Mouse (Mus musculus): ENCODE results near the gene Ereg. TPM values are rescaled to one million over a fixed set of nuclear protein-coding genes. Genes with fewer than 3 reads are reported as not detected.

Ereg gene
- not detected in 2 replicates for polyA plus RNA-seq (2014; fragmentation: Nextera tagmentation; extraction: Ambion mirVana)

DNA sequence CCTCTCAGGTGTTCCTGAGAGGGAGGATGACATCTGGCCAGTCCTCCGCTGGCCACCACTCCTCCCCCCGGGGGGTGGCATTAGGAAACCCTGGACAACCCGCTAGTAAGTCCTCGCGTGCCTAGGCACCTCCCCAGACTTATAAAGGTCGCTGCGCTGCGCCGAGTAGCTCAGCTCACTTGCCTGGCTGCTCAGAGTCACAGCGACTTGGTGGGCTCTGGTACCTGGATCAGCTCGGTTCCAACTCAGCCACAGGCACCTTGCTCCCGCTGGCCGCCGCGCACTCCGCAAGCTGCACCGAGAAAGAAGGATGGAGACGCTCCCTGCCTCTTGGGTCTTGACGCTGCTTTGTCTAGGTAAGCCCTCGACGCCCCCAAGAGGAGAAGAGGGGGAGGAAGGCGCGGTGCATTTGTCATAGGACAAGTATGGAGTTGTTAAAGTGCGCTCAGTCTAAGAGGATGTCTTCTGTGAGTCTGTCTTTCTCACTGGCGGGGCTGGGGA lies at the start of gene Ereg:
Gene Ereg (plus strand): TSS at position 173 of the 501 bp plus-strand sequence.
- Histone ChIP-seq H3K4me1 (ENCODE audit: control insufficient read depth, insufficient read depth, low read length) (no peaks in the 10 kb centered on the region), H3K4me2 (ENCODE audit: low read depth) (peak within 1 kb of the TSS; percentile 47), H3K27me3 (ENCODE audit: control insufficient read depth, insufficient read depth, low read length) (peaks cover 2% of the 10 kb centered on the region; the same call in 1 of the 2 replicates), H3K9me3 (ENCODE audit: control insufficient read depth, low read length) (no peaks in the 10 kb centered on the region), H3K27ac (ENCODE audit: low read depth, low read length) (no peak within 1 kb of the TSS), H3K4me3 (ENCODE audit: low read depth, low read length) (peak within 1 kb of the TSS; percentile 23; the same call in 1 of the 2 replicates), H3K9ac (ENCODE audit: low read length) (no peak within 1 kb of the TSS), H3K36me3 (ENCODE audit: control insufficient read depth, insufficient read depth, low read length) (no peaks in the 10 kb centered on the region)
- DNase-seq (ENCODE audit: low spot score): peak; percentile 40
- ATAC-seq (ENCODE audit: insufficient read depth, low FRiP score, low TSS enrichment): peak; percentile 60; the same call in 1 of the 2 replicates
- 2% methylated on average over 25 of the region's 25 CpGs for WGBS

DNA sequence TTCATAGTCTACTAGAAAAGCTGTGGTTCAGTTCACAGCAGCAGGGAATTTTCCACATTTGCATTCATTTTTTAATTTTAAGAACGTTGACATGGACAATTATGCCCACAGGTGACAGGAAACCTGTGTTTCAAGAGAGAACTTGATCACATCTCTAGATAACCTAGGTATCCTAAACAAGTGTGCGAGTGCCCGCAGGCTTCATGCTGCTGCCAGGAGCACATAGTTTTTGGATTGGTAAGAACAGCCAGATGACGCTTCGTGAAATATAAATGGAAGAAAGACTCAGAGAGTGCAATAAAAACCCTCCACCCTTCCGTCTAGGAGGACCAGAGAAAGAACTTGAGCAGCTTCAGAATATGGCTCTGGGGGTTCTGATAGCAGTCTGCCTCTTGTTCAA lies 47.3 kb upstream of the Ereg start, which contains the start of gene Epgn:
Gene Epgn (plus strand): TSS at position 301 of the 400 bp plus-strand sequence.
- Histone ChIP-seq H3K4me2 (ENCODE audit: low read depth) (no peak within 1 kb of the TSS), H3K9ac (ENCODE audit: low read length) (no peak within 1 kb of the TSS), H3K36me3 (ENCODE audit: control insufficient read depth, insufficient read depth, low read length) (no peaks in the 10 kb centered on the region), H3K4me1 (ENCODE audit: control insufficient read depth, insufficient read depth, low read length) (no peaks in the 10 kb centered on the region), H3K27ac (ENCODE audit: low read depth, low read length) (no peak within 1 kb of the TSS), H3K9me3 (ENCODE audit: control insufficient read depth, low read length) (no peaks in the 10 kb centered on the region), H3K27me3 (ENCODE audit: control insufficient read depth, insufficient read depth, low read length) (no peaks in the 10 kb centered on the region), H3K4me3 (ENCODE audit: low read depth, low read length) (no peak within 1 kb of the TSS)
- ATAC-seq (ENCODE audit: insufficient read depth, low FRiP score, low TSS enrichment): no peak
- DNase-seq (ENCODE audit: low spot score): no peak
- 86% methylated on average over 6 of the region's 6 CpGs for WGBS

DNA sequence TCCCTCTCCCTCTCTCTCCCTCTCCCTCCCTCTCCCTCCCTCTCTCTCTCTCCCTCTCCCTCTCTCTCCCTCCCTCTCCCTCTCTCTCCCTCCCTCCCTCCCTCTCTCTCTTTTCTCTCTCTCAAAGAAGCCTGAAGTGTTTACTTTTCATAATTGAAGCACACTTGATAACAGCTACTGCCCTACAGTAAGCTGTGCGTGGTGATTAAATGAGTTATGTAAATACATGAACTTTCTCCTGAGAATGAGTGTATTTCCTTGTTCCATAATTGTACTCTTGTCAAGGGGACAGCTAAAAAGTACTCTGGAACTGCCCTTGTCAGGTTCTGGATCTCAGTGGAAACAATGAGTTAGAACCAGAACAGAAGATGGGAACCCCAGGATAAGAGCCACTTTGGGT lies 46.6 kb upstream of the Ereg start:
- H3K27ac ChIP-seq (ENCODE audit: low read depth, low read length): no peak overlapping the region
- no peaks in the 10 kb centered on the region for H3K9me3 ChIP-seq (ENCODE audit: control insufficient read depth, low read length)
- H3K4me3 ChIP-seq (ENCODE audit: low read depth, low read length): no peak overlapping the region
- DNase-seq (ENCODE audit: low spot score) (no peak), ATAC-seq (ENCODE audit: insufficient read depth, low FRiP score, low TSS enrichment) (no peak)
- H3K9ac ChIP-seq (ENCODE audit: low read length): no peak overlapping the region
- no peaks in the 10 kb centered on the region for H3K27me3 ChIP-seq (ENCODE audit: control insufficient read depth, insufficient read depth, low read length)
- WGBS: 75% methylated on average over 1 of the region's 1 CpGs
- H3K36me3 ChIP-seq (ENCODE audit: control insufficient read depth, insufficient read depth, low read length): no peaks in the 10 kb centered on the region
- no peaks in the 10 kb centered on the region for H3K4me1 ChIP-seq (ENCODE audit: control insufficient read depth, insufficient read depth, low read length)
- H3K4me2 ChIP-seq (ENCODE audit: low read depth): no peak overlapping the region

DNA sequence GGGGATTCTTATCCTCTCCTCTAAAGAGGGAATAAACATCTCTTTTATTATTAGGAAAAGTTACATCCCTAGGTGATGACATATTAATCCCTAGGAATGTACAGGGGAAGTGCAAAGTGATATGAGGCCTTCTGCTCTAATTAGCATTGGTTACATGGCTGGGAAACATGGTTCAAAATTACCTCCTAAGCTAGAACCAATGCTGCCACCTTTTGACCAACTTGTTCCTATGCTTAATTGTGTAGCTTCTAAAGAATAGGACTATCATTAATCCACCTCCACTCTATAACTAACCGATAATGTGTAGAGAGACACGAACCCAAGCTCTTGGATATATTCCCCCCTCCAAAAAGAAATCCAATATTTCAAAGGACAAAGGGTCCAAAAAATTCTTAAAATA lies 43.8 kb upstream of the Ereg start:
- Histone ChIP-seq H3K4me3 (ENCODE audit: low read depth, low read length) (no peak overlapping the region), H3K9me3 (ENCODE audit: control insufficient read depth, low read length) (no peaks in the 10 kb centered on the region), H3K36me3 (ENCODE audit: control insufficient read depth, insufficient read depth, low read length) (no peaks in the 10 kb centered on the region), H3K27ac (ENCODE audit: low read depth, low read length) (no peak overlapping the region), H3K4me2 (ENCODE audit: low read depth) (no peak overlapping the region), H3K27me3 (ENCODE audit: control insufficient read depth, insufficient read depth, low read length) (no peaks in the 10 kb centered on the region), H3K4me1 (ENCODE audit: control insufficient read depth, insufficient read depth, low read length) (no peaks in the 10 kb centered on the region), H3K9ac (ENCODE audit: low read length) (no peak overlapping the region)
- 93% methylated on average over 2 of the region's 2 CpGs for WGBS
- no peak for ATAC-seq (ENCODE audit: insufficient read depth, low FRiP score, low TSS enrichment)
- DNase-seq (ENCODE audit: low spot score): no peak

DNA sequence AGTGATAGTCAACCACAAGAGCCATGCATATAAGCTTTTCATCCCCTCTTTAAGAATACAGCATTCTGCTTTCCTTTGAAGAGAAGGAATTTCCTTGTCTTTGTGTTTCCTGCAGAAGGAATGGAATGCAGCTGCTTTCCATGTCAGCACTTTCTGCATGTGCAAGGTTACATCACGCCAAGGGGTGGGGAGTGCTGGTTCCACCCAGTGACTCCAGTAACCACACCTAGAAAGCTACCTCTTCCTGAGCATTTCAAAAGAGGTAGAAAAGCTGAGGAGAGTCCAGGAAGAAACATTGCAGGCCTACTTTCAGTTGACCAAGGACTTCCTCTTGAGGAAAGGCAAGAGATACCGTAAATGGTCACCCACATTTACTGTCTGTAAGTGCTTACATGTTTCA lies 39.1 kb upstream of the Ereg start:
- no peak for DNase-seq (ENCODE audit: low spot score)
- no peaks in the 10 kb centered on the region for H3K4me1 ChIP-seq (ENCODE audit: control insufficient read depth, insufficient read depth, low read length)
- no peak overlapping the region for H3K27ac ChIP-seq (ENCODE audit: low read depth, low read length)
- WGBS: 88% methylated on average over 2 of the region's 2 CpGs
- H3K4me3 ChIP-seq (ENCODE audit: low read depth, low read length): no peak overlapping the region
- H3K36me3 ChIP-seq (ENCODE audit: control insufficient read depth, insufficient read depth, low read length): no peaks in the 10 kb centered on the region
- H3K9me3 ChIP-seq (ENCODE audit: control insufficient read depth, low read length): no peaks in the 10 kb centered on the region
- H3K27me3 ChIP-seq (ENCODE audit: control insufficient read depth, insufficient read depth, low read length): no peaks in the 10 kb centered on the region
- ATAC-seq (ENCODE audit: insufficient read depth, low FRiP score, low TSS enrichment): no peak
- H3K4me2 ChIP-seq (ENCODE audit: low read depth): no peak overlapping the region
- no peak overlapping the region for H3K9ac ChIP-seq (ENCODE audit: low read length)

DNA sequence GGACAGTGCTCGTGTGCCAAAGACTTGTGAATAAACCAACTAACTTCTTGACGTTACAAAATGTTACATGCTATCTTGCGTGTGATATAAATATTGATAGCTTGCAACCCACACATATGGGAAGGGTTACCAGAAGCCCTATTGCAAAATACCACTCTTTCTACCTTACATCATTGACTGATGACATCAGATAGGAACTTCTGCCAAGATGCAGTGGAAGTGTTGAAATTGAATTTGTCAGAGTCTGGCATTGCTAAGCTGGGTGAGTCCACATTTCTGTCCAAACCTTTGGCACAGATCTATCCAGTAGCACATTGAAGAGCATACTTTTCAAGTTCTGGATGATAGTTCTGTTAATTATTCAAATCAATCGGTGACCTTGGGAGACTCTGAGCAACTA lies 37.8 kb upstream of the Ereg start:
- Histone ChIP-seq H3K4me2 (ENCODE audit: low read depth) (no peak overlapping the region), H3K4me1 (ENCODE audit: control insufficient read depth, insufficient read depth, low read length) (no peaks in the 10 kb centered on the region), H3K27ac (ENCODE audit: low read depth, low read length) (no peak overlapping the region), H3K27me3 (ENCODE audit: control insufficient read depth, insufficient read depth, low read length) (no peaks in the 10 kb centered on the region), H3K4me3 (ENCODE audit: low read depth, low read length) (no peak overlapping the region), H3K9ac (ENCODE audit: low read length) (no peak overlapping the region), H3K9me3 (ENCODE audit: control insufficient read depth, low read length) (no peaks in the 10 kb centered on the region), H3K36me3 (ENCODE audit: control insufficient read depth, insufficient read depth, low read length) (no peaks in the 10 kb centered on the region)
- no peak for ATAC-seq (ENCODE audit: insufficient read depth, low FRiP score, low TSS enrichment)
- no peak for DNase-seq (ENCODE audit: low spot score)
- 94% methylated on average over 4 of the region's 4 CpGs for WGBS

DNA sequence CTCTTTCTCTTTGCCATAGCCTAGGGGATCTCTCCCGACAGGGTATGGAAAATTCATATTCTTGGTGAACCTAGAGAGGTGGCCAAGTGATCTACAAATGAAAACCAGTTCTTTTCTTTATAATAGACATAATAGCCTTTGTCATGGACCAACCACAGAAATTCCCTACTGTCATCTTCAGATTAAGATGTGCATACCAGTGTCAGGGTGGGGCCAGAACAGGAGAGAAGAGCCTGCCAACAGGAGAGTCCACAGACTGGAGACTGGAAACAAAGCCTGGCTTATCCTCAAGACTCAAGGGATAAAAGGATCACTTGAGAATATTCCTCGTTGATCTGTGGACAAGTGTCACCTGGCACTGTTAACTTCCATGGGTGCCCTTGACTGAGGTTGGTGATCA lies 36.7 kb upstream of the Ereg start:
- no peak overlapping the region for H3K9ac ChIP-seq (ENCODE audit: low read length)
- H3K27me3 ChIP-seq (ENCODE audit: control insufficient read depth, insufficient read depth, low read length): no peaks in the 10 kb centered on the region
- ATAC-seq (ENCODE audit: insufficient read depth, low FRiP score, low TSS enrichment): no peak
- H3K9me3 ChIP-seq (ENCODE audit: control insufficient read depth, low read length): no peaks in the 10 kb centered on the region
- no peak overlapping the region for H3K4me3 ChIP-seq (ENCODE audit: low read depth, low read length)
- H3K4me2 ChIP-seq (ENCODE audit: low read depth): no peak overlapping the region
- no peaks in the 10 kb centered on the region for H3K4me1 ChIP-seq (ENCODE audit: control insufficient read depth, insufficient read depth, low read length)
- 88% methylated on average over 2 of the region's 2 CpGs for WGBS
- H3K36me3 ChIP-seq (ENCODE audit: control insufficient read depth, insufficient read depth, low read length): no peaks in the 10 kb centered on the region
- H3K27ac ChIP-seq (ENCODE audit: low read depth, low read length): no peak overlapping the region
- DNase-seq (ENCODE audit: low spot score): no peak

DNA sequence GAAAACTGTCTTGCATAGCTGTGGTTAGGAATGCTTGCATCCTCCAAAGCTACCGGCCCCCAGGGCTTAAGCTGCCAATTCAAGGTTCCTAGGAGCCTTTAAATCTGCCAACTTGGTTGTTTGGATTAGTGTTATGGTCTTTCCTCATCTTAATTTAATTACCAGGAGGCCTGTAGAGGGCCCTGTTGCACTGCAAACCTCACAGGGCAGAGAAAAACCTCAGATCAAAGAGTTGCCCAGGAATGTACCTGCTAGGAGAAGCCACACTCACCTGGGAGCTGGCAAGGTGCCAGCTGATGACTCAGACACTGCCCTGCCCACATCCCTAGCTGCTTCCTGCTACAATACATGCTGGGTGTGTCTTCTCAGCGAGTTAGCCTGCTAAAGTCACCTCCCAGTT lies 35.9 kb upstream of the Ereg start:
- 21% methylated on average over 2 of the region's 2 CpGs for WGBS
- Histone ChIP-seq H3K9ac (ENCODE audit: low read length) (no peak overlapping the region), H3K9me3 (ENCODE audit: control insufficient read depth, low read length) (no peaks in the 10 kb centered on the region), H3K4me3 (ENCODE audit: low read depth, low read length) (no peak overlapping the region), H3K4me1 (ENCODE audit: control insufficient read depth, insufficient read depth, low read length) (no peaks in the 10 kb centered on the region), H3K36me3 (ENCODE audit: control insufficient read depth, insufficient read depth, low read length) (no peaks in the 10 kb centered on the region), H3K27ac (ENCODE audit: low read depth, low read length) (no peak overlapping the region), H3K4me2 (ENCODE audit: low read depth) (no peak overlapping the region), H3K27me3 (ENCODE audit: control insufficient read depth, insufficient read depth, low read length) (no peaks in the 10 kb centered on the region)
- no peak for DNase-seq (ENCODE audit: low spot score)
- no peak for ATAC-seq (ENCODE audit: insufficient read depth, low FRiP score, low TSS enrichment)

DNA sequence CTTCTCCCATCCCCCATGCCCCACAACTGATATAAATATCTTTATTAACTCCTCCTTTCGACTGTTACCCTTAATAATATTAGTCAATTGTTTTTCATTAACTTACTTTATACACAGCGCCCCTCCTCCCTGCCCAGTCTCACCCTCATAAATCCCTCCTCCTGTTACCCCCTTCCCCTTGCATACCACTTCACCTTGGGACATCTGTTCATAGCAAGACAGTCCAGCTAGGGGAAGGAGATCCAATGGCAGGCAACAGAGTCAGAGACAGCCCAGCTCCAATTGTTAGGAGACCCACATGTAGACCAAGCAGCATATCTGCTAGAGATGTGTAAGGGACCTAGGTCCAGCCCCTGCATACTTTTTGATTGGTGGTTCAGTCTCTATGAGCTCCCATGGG lies 35.5 kb upstream of the Ereg start:
- no peaks in the 10 kb centered on the region for H3K36me3 ChIP-seq (ENCODE audit: control insufficient read depth, insufficient read depth, low read length)
- H3K4me3 ChIP-seq (ENCODE audit: low read depth, low read length): no peak overlapping the region
- DNase-seq (ENCODE audit: low spot score) (no peak), ATAC-seq (ENCODE audit: insufficient read depth, low FRiP score, low TSS enrichment) (no peak)
- no peak overlapping the region for H3K9ac ChIP-seq (ENCODE audit: low read length)
- no peaks in the 10 kb centered on the region for H3K4me1 ChIP-seq (ENCODE audit: control insufficient read depth, insufficient read depth, low read length)
- H3K27me3 ChIP-seq (ENCODE audit: control insufficient read depth, insufficient read depth, low read length): no peaks in the 10 kb centered on the region
- no peak overlapping the region for H3K4me2 ChIP-seq (ENCODE audit: low read depth)
- no peaks in the 10 kb centered on the region for H3K9me3 ChIP-seq (ENCODE audit: control insufficient read depth, low read length)
- 80% methylated on average over 2 of the region's 2 CpGs for WGBS
- no peak overlapping the region for H3K27ac ChIP-seq (ENCODE audit: low read depth, low read length)

Measured in neural tube, embryonic 11.5 days (tissue).